Mouse (Mus musculus) heart, embryonic 11.5 days (tissue): ENCODE results near the gene 1700015G11Rik. TPM values are rescaled to one million over a fixed set of nuclear protein-coding genes. Genes with fewer than 3 reads are reported as not detected.

ENCODE experiments used
- polyA plus RNA-seq: library from polyadenylated mRNA; unstranded; fragments of >200 nt; fragmentation: Nextera tagmentation; extraction: Ambion mirVana; gene quantifications from 2 replicates; pipeline ENCODE4 v1.2.1, GENCODE M21; 2014

Gene 1700015G11Rik
- polyA plus RNA-seq, 1 experiment from 2014 or later, result not detected

Other genes starting within 250 kb of the 1700015G11Rik start
- 8.8 and 9.9 TPM in 2 replicates for gene Gas2, start 153.7 kb downstream of the 1700015G11Rik start, polyA plus RNA-seq
- gene Fancf, start 153.5 kb downstream of the 1700015G11Rik start, polyA plus RNA-seq, result 8.3 and 8.6 TPM in 2 replicates
- gene Svip, start 9.7 kb downstream of the 1700015G11Rik start, polyA plus RNA-seq, result 17.1 and 17.7 TPM in 2 replicates